ENCODE assay signal across 8 mouse cellular contexts in genomic region chr8:83901566-83902485, GRCm38 (mm10). TPM values are rescaled to one million over a fixed set of nuclear protein-coding genes. Genes with fewer than 3 reads are reported as not detected.
DNase-seq lines count a peak whose midpoint lies in the region; ATAC-seq and TF ChIP-seq lines count a peak whose summit lies in the region.

No protein-coding gene starts in this region.

- ATAC-seq in megakaryocyte, adult 5-6 weeks (ENCODE audit: poor library complexity, severe bottlenecking) = no peak
- no peak for ATAC-seq in intestine, embryonic 15.5 days
- no peak for ATAC-seq in neural tube, embryonic 13.5 days (ENCODE audit: low read depth)
- ATAC-seq in granulocyte monocyte progenitor cell, adult 5-6 weeks (replicated peaks; ENCODE audit: poor library complexity, severe bottlenecking) = no peak

- no peak for TF ChIP-seq POLR2A in cerebellum, adult 2 months (IDR thresholded peaks at IDR 0.05; ENCODE audit: borderline replicate concordance, insufficient read depth, low read length)

- TF ChIP-seq CTCF in cerebellum, adult 2 months (IDR thresholded peaks at IDR 0.05; ENCODE audit: borderline replicate concordance, insufficient read depth, low read depth, low read length) = no peak

- peak overlapping the region; percentile 75 for H3K4me3 ChIP-seq in cerebellum, adult 2 months (replicated peaks; ENCODE audit: insufficient read depth, low read depth, low read length)
- H3K4me3 ChIP-seq in megakaryocyte, embryonic 14.5 days (replicated peaks) = peak overlapping the region; percentile 92
- peak overlapping the region; percentile 87 for H3K4me3 ChIP-seq in intestine, embryonic 15.5 days (replicated peaks)
- peak overlapping the region; percentile 93 for H3K4me3 ChIP-seq in neural tube, embryonic 13.5 days

- H3K4me1 ChIP-seq in cerebellum, adult 2 months (ENCODE audit: control insufficient read depth, insufficient read depth, low read length) = peaks cover 47% of the 10 kb centered on the region
- H3K4me1 ChIP-seq in megakaryocyte, embryonic 14.5 days = peaks cover 85% of the 10 kb centered on the region
- H3K4me1 ChIP-seq in intestine, embryonic 15.5 days (replicated peaks) = peaks cover 47% of the 10 kb centered on the region
- H3K4me1 ChIP-seq in neural tube, embryonic 13.5 days (replicated peaks) = peaks cover 64% of the 10 kb centered on the region

- H3K9me3 ChIP-seq in megakaryocyte, embryonic 14.5 days = no peaks in the 10 kb centered on the region
- H3K9me3 ChIP-seq in intestine, embryonic 15.5 days = no peaks in the 10 kb centered on the region
- H3K9me3 ChIP-seq in neural tube, embryonic 13.5 days = no peaks in the 10 kb centered on the region

- peak overlapping the region; percentile 91 for H3K4me2 ChIP-seq in intestine, embryonic 15.5 days (replicated peaks)
- peak overlapping the region; percentile 80 for H3K4me2 ChIP-seq in neural tube, embryonic 13.5 days

- no peaks in the 10 kb centered on the region for H3K36me3 ChIP-seq in megakaryocyte, embryonic 14.5 days (replicated peaks; ENCODE audit: low read length)
- H3K36me3 ChIP-seq in intestine, embryonic 15.5 days = no peaks in the 10 kb centered on the region
- H3K36me3 ChIP-seq in neural tube, embryonic 13.5 days = 0 out of 2 replicates have a peak, but pooled peaks cover 3% of the 10 kb centered on the region

- peak; percentile 43 to 47 for DNase-seq in cerebellum, adult 2 months
- no peak for DNase-seq in cerebellum, adult 8-10 months
- DNase-seq in natural killer cell, adult 2 months (ENCODE audit: low spot score in 2 of 2) = no peak

- no peaks in the 10 kb centered on the region for H3K27me3 ChIP-seq in cerebellum, adult 2 months (ENCODE audit: control insufficient read depth, insufficient read depth, low read length)
- H3K27me3 ChIP-seq in megakaryocyte, embryonic 14.5 days (replicated peaks) = peaks cover 64% of the 10 kb centered on the region
- 0 out of 2 replicates have a peak, but pooled peaks cover 3% of the 10 kb centered on the region for H3K27me3 ChIP-seq in intestine, embryonic 15.5 days (replicated peaks)
- H3K27me3 ChIP-seq in neural tube, embryonic 13.5 days = no peaks in the 10 kb centered on the region

- 2% methylated on average over 14 of the region's 14 CpGs for WGBS in cerebellum, adult 2 months
- 15% methylated on average over 14 of the region's 14 CpGs for WGBS in intestine, embryonic 15.5 days
- WGBS in neural tube, embryonic 13.5 days = 13% methylated on average over 14 of the region's 14 CpGs

- H3K27ac ChIP-seq in cerebellum, adult 2 months (ENCODE audit: insufficient read depth, low read length) = peak overlapping the region; percentile 27; the same call in 1 of the 2 replicates
- H3K27ac ChIP-seq in intestine, embryonic 15.5 days = no peak overlapping the region; the same call in 1 of the 2 replicates
- peak overlapping the region; percentile 99 for H3K27ac ChIP-seq in neural tube, embryonic 13.5 days (replicated peaks)

- peak overlapping the region; percentile 74; the same call in 1 of the 2 replicates for H3K9ac ChIP-seq in intestine, embryonic 15.5 days
- H3K9ac ChIP-seq in neural tube, embryonic 13.5 days = peak overlapping the region; percentile 98

RNA-seq across cellular contexts. Expression of gene Adgrl1, which starts 1.9 kb away (rescaled TPM):
- 164 and 184 TPM in 2 replicates for polyA plus RNA-seq in cerebellum, adult 2 months (2012; rRNA removed)
- 6.8 and 10.5 TPM in 2 replicates for polyA plus RNA-seq in megakaryocyte, embryonic 14.5 days (2012; ENCODE audit: insufficient read depth, low replicate concordance)
- total RNA-seq in megakaryocyte, adult 5-6 weeks (2015) = 2.4 and 3.6 TPM in 2 replicates
- 1.7 TPM in 2 replicates for total RNA-seq in megakaryocyte, adult 5-6 weeks (2017)
- 11.0 and 13.4 TPM in 2 replicates for polyA plus RNA-seq in intestine, embryonic 15.5 days (2015; fragmentation: Nextera tagmentation; extraction: Ambion mirVana)
- 40.0 and 40.1 TPM in 2 replicates for polyA plus RNA-seq in neural tube, embryonic 13.5 days (2015; fragmentation: Nextera tagmentation; extraction: Ambion mirVana)
- total RNA-seq in granulocyte monocyte progenitor cell, adult 5-6 weeks (2014; fragmentation: Nextera tagmentation) = 1.4 and 2.4 TPM in 2 replicates
- total RNA-seq in granulocyte monocyte progenitor cell, adult 5-6 weeks (2017) = 2.4 and 3.6 TPM in 2 replicates

RNA-seq across cellular contexts. Expression of gene Gm10644, which starts 53.2 kb away (rescaled TPM):
- polyA plus RNA-seq in cerebellum, adult 2 months (2012; rRNA removed) = 0.56 and 0.74 TPM in 2 replicates
- not detected in 2 replicates for polyA plus RNA-seq in megakaryocyte, embryonic 14.5 days (2012; ENCODE audit: insufficient read depth, low replicate concordance)
- total RNA-seq in megakaryocyte, adult 5-6 weeks (2015) = 0.09 and 0.31 TPM in 2 replicates
- total RNA-seq in megakaryocyte, adult 5-6 weeks (2017) = 0.40 and 0.94 TPM in 2 replicates
- 0.44 and 0.47 TPM in 2 replicates for polyA plus RNA-seq in intestine, embryonic 15.5 days (2015; fragmentation: Nextera tagmentation; extraction: Ambion mirVana)
- polyA plus RNA-seq in neural tube, embryonic 13.5 days (2015; fragmentation: Nextera tagmentation; extraction: Ambion mirVana) = 0.62 and 0.77 TPM in 2 replicates
- not detected in 2 replicates for total RNA-seq in granulocyte monocyte progenitor cell, adult 5-6 weeks (2014; fragmentation: Nextera tagmentation)
- total RNA-seq in granulocyte monocyte progenitor cell, adult 5-6 weeks (2017) = not detected in 2 replicates

RNA-seq across cellular contexts. Expression of gene Asf1b, which starts 53.5 kb away (rescaled TPM):
- 2.0 and 2.5 TPM in 2 replicates for polyA plus RNA-seq in cerebellum, adult 2 months (2012; rRNA removed)
- 38.1 and 95.4 TPM in 2 replicates for polyA plus RNA-seq in megakaryocyte, embryonic 14.5 days (2012; ENCODE audit: insufficient read depth, low replicate concordance)
- 87.3 and 95.0 TPM in 2 replicates for total RNA-seq in megakaryocyte, adult 5-6 weeks (2015)
- total RNA-seq in megakaryocyte, adult 5-6 weeks (2017) = 68.5 and 71.1 TPM in 2 replicates
- polyA plus RNA-seq in intestine, embryonic 15.5 days (2015; fragmentation: Nextera tagmentation; extraction: Ambion mirVana) = 57.8 and 60.9 TPM in 2 replicates
- 12.7 and 14.6 TPM in 2 replicates for polyA plus RNA-seq in neural tube, embryonic 13.5 days (2015; fragmentation: Nextera tagmentation; extraction: Ambion mirVana)
- 36.8 and 53.8 TPM in 2 replicates for total RNA-seq in granulocyte monocyte progenitor cell, adult 5-6 weeks (2014; fragmentation: Nextera tagmentation)
- 29.8 and 33.2 TPM in 2 replicates for total RNA-seq in granulocyte monocyte progenitor cell, adult 5-6 weeks (2017)

Comparison
In these comparisons a context has a peak if more than half of its experiments do, and no peak if none do; other contexts are left out.
1. DNase-seq: peak in cerebellum, adult 2 months (2 of 2); none in cerebellum, adult 8-10 months (single experiment) and natural killer cell, adult 2 months (0 of 2).
2. Peak in every context shown above with its lines, with median percentiles within 50 percentile points of each other: H3K4me3 ChIP-seq.